Mouse (Mus musculus) ES-CJ7 (cell line): ENCODE results near the gene Rph3a.
"Not testable (repeated sequence)": the region's sequence is repeated elsewhere in the genome, so short reads cannot be mapped to it uniquely, and the experiment has no call there.

Experiments
- DNase-seq: peaks from one replicate; pipeline ENCODE4 v3.0.0; 2011; ENCODE audit warnings: low read depth, low spot score

Rph3a gene

DNA sequence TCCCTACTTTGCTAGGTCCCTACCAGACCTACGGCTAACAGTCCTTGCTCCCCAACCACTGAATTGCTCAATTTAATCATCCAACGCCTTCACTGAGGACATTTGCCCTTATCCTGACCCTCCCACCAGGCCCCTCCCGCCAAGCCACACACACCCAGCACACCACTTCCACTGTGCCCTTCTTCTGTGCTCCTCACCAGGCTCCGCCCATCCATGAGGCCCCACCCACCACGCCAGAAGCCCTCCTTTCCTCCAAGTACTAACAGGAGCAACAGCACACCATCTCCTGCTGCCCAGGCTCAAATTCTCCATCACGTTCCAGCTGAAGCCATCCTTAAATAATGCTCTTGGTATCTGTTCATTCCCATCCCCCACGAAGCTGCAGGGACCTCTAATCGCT, 35.4 kb downstream of the Rph3a start:
- peak; percentile 27 for DNase-seq

- no peak for DNase-seq
These were observed 37.6 kb downstream of the Rph3a start for GRCm38 (mm10) chr5:120972278-120972677.

GRCm38 (mm10) chr5:120971326-120971725, 38.6 kb downstream of the Rph3a start:
- peak; percentile 37 for DNase-seq

DNA sequence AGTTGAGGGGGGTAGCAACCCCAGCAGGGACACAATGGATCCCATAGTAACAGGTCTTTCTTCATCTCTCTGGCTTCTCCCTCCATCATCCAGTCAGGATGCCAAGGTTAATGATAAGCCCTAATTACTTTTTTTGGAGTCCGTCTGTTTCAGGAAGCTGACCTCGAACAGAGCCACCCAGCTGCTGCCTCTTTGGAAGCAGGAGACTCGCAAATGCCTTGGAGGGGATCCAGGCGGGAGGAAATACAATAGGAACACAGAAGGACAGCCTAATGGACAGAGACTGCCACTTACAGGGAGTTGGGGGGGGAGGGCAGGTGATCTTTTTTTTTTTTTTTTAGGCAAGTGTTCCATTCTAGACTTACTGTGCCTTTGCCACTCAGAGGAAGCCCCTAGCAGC, 40.2 kb downstream of the Rph3a start:
- no peak for DNase-seq

DNA sequence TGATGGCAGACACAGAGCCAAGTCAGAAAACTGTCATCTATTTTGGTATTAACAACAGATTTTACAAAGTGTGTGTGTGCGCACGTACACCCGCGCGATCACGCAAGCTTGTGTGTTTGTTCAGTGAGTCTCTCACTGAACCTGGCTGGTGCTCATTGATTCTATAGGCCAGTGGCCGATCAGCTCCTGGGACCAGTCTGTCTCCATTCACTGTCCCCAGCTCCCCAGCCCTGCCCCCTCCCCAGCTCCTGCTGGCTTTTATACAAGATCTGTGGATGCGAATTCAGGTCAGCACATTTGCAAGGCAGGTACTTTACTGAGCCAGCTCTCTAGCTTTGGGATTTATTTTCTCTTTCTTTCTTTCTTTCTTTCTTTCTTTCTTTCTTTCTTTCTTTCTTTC, 41.1 kb downstream of the Rph3a start:
- no peak for DNase-seq

- no peak for DNase-seq
These were observed 41.8 kb downstream of the Rph3a start for GRCm38 (mm10) chr5:120968134-120968532.

DNA sequence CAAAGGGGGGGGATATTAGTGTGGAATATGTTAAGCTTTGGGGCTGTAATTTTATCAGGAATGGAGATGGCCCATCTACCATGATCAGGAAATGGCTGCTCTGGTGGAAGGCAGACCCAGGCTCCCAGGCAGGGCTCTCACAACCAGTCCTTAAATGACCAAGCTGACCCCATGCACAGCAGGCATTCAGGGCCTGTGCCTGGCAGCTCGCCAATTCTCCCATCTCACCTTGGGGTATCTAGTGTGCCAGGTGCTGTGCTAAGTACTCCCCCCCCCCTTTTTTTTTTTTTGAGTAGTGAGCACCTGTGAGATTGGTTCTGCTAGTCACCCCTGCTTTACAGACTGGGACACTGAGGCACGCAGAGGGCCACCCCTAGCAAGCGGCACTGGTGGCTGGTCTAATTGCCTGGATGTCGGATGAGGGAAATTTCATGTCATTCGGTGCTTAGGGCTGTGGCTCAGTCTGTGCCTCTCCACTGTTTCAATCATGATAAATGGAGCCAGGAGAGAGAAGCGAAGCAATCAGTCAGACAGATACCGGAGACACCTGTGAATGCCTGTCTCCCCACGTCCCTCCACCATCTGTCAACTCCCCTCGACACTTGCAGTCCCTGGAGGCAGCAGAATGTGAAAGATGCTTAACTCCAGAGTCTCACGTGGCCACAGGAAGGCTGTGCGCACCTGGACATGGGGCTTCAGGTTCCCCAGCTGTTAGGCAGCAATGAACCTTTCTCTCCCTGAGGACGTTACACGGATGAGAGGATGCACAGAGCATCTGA, 42.3 kb downstream of the Rph3a start:
- DNase-seq: no peak

DNA sequence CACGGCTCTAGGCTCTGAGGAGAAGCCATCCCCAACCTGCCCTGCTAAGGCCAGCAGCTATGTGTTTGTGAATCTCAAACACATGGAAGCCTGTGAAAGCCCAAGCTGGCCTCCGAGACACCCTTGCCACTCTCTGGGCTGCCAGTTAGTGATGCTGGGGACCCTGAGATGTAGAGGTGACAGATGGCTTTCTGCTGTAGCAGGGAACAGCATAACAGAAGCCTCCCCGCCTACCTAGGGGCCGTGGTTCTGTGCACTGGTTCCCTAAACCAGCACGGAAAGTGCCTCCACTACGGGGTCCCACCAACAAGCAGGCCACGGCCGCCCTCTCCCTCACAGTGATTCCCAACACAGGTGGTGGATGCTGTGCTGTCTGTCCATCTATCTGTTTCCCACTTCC, 43.0 kb downstream of the Rph3a start:
- DNase-seq: no peak

- DNase-seq: no peak
These were observed 43.7 kb downstream of the Rph3a start for GRCm38 (mm10) chr5:120966156-120966555.

- DNase-seq: peak; percentile 39
These were observed 48.9 kb downstream of the Rph3a start for GRCm38 (mm10) chr5:120961004-120961403.

GRCm38 (mm10) chr5:120953974-120954373, 55.9 kb downstream of the Rph3a start:
- peak; percentile 53 for DNase-seq

GRCm38 (mm10) chr5:120952242-120952770, 57.6 kb downstream of the Rph3a start:
- DNase-seq: no peak

GRCm38 (mm10) chr5:120942076-120942475, 67.8 kb downstream of the Rph3a start:
- DNase-seq: no peak

GRCm38 (mm10) chr5:120938586-120938985, 71.3 kb downstream of the Rph3a start:
- DNase-seq: peak; percentile 98

DNA sequence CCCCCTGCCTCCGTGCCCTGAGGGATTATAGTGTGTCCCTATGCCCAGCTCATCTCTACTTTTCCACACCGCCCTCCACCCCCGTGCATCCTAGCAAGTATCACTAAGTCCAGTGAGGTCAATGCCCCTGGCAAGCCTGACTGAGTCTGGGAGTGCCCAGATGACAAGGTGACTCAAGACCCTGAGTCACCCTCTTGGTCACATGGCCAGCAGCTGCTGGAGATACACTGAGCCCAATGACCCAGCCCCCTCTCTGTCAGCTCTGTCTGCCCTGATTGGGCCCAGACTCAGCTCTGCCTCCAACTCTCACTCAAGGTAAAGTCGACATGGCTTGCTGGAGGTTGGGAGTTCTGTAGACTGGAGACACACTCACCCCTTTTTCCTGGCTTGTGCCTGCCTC, 72.1 kb downstream of the Rph3a start:
- no peak for DNase-seq

GRCm38 (mm10) chr5:120933966-120934365, 75.9 kb downstream of the Rph3a start:
- DNase-seq: peak; percentile 77

- DNase-seq: no peak
These were observed 82.9 kb downstream of the Rph3a start for GRCm38 (mm10) chr5:120927036-120927435.

- DNase-seq: not testable (repeated sequence)
These were observed 83.6 kb downstream of the Rph3a start for GRCm38 (mm10) chr5:120926311-120926710.

DNA sequence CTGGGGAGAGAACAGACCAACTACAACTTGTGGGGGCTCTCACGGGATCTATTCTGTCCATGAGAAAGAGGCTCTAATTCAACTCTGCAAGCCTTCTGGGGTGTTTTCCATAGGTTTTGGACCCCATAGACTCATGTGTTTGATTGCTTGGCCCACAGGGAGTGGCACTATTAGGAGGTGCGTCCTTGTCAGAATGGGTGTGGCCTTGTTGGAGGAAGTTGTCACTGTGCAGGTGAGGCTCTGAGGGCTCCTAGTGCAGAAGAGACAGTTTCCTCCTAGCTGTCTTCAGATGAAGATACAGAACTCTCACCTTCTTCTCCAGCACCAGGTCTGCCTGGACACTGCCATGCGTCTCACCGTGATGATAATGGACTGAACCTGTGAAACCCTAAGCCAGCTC, 85.4 kb downstream of the Rph3a start:
- not testable (repeated sequence) for DNase-seq

GRCm38 (mm10) chr5:120923969-120924368, 85.9 kb downstream of the Rph3a start:
- no peak for DNase-seq

DNA sequence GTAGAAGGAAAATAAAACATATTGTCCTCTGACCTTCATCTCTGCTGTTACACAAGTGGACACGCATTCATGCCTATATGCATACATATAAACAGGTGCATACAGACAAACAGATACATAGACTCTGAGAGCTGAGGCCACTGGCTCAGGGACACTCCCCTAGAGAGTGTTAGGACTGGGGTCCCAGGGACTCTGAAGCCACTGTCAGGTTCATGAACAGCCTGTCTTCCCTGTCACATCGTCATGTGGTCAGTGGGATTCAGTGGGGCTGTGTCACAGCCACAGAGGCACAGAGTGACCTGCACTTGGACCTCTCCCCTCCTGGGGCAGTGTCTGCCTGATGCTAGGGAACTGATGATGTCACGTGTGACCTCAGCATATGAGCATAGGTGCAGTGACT, 89.6 kb downstream of the Rph3a start:
- DNase-seq: no peak

DNA sequence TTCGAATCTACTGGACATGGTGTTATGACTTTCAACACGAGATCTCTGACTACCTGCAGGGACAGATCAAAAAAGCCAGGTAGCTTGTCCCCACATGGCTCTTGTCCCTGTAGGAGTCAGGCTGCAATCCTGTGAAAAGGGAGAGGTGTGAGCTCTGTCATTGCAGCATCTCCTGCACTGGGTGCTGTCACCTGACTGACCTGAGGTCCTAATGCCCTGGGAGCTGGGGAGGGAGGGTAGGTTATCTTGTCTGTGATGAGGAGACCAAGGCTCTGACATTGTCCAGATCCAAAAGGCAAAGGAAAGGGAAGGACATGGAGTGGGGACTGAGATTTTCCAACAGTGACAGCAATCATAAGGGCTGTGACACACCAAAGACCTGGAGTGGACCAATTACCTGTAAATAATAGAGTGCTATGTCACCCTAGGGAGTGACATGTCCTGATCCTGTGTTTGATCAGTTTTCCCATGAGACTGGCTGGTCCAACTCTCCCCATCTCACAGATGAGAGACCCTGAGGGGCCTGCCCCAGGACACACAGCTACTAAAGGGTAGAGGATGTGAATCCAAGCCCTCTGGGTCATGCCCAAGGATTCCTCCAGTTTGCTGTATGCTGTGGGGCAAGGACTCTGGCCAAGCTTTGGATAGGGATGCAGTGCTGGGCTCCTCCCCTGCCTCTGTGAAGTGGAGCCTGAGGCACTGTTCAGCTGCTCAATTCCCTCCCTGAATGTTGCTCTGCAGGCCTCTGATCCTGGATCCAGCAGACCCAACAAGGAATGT, 90.5 kb downstream of the Rph3a start:
- DNase-seq: not testable (repeated sequence)

GRCm38 (mm10) chr5:120914204-120914603, 95.7 kb downstream of the Rph3a start, which contains the start of gene Oas1d:
Oas1d (plus strand) TSS chr5:120914536.
- DNase-seq: peak; percentile 20
